Mouse (Mus musculus) intestine, postnatal 0 days (tissue): ENCODE results near the gene Taar8b. TPM values are rescaled to one million over a fixed set of nuclear protein-coding genes. Genes with fewer than 3 reads are reported as not detected.
A peak's percentile ranks its signal among the peaks of the same experiment; 100 is the strongest.

Source experiments
- ATAC-seq: fragments of 200-750 bp; cut with Nextera tagmentation; 2 replicates; pipeline ENCODE4 v1.8.0; 2017; ENCODE audit warnings: mild to moderate bottlenecking, moderate TSS enrichment, moderate library complexity
- H3K27ac ChIP-seq: fragments of 300-500 bp; sonication (generic); 2 replicates; pipeline ENCODE4 v1.5.1; 2014; ENCODE audit warnings: mild to moderate bottlenecking, low read depth, low read length, moderate library complexity
- H3K27me3 ChIP-seq: fragments of 300-500 bp; sonication (generic); replicated peaks from 2 replicates; pipeline ENCODE4 v1.6.1; 2014; ENCODE audit warnings: low read length, mixed read lengths; ENCODE audit not compliant: control insufficient read depth, insufficient read depth
- H3K36me3 ChIP-seq: fragments of 300-500 bp; sonication (generic); 2 replicates; pipeline ENCODE4 v1.6.1; 2014; ENCODE audit warnings: mild to moderate bottlenecking, moderate library complexity; ENCODE audit not compliant: control insufficient read depth, insufficient read depth
- H3K4me1 ChIP-seq: fragments of 300-500 bp; sonication (generic); replicated peaks from 2 replicates; pipeline ENCODE4 v1.6.1; 2014; ENCODE audit warnings: antibody characterized with exemption, low read length, mixed read lengths; ENCODE audit not compliant: control insufficient read depth, insufficient read depth
- H3K4me2 ChIP-seq: fragments of 300-500 bp; sonication (generic); replicated peaks from 2 replicates; pipeline ENCODE4 v1.6.1; 2014; ENCODE audit warnings: low read depth, mild to moderate bottlenecking, moderate library complexity
- H3K4me3 ChIP-seq: fragments of 300-500 bp; sonication (generic); 2 replicates; pipeline ENCODE4 v1.5.1; 2014; ENCODE audit warnings: low read depth, low read length
- H3K9ac ChIP-seq: fragments of 300-500 bp; sonication (generic); 2 replicates; pipeline ENCODE4 v1.6.1; 2014; ENCODE audit warnings: mild to moderate bottlenecking, low read depth, low read length
- H3K9me3 ChIP-seq: fragments of 300-500 bp; sonication (generic); 2 replicates; pipeline ENCODE4 v1.6.1; 2016; ENCODE audit warnings: mixed run types; ENCODE audit not compliant: control insufficient read depth
- CTCF ChIP-seq: sonication (generic); IDR thresholded peaks from 2 replicates; pipeline ENCODE4 v1.5.1; 2016; ENCODE audit warnings: low read depth, mild to moderate bottlenecking, control low read depth, antibody characterized with exemption, moderate library complexity
- WGBS: fragments of 180-500 bp; shearing (Covaris S2); extraction: QIAGEN DNeasy Blood & Tissue Kit; methylation state at CpG from one replicate; pipeline ENCODE4 v1.1.7; 2014; 5-methylcytosine and 5-hydroxymethylcytosine counted together
- polyA plus RNA-seq: library from polyadenylated mRNA; unstranded; fragments of >200 nt; fragmentation: Nextera tagmentation; extraction: Ambion mirVana; gene quantifications from 2 replicates; pipeline ENCODE4 v1.2.1, GENCODE M21; 2015

Taar8b gene
- not detected in 2 replicates for polyA plus RNA-seq

- Histone ChIP-seq H3K9ac (no peak within 1 kb of the TSS), H3K4me2 (no peak within 1 kb of the TSS), H3K4me3 (no peak within 1 kb of the TSS), H3K36me3 (no peaks in the 10 kb centered on the region), H3K9me3 (no peaks in the 10 kb centered on the region), H3K4me1 (no peaks in the 10 kb centered on the region), H3K27me3 (no peaks in the 10 kb centered on the region), H3K27ac (no peak within 1 kb of the TSS)
- ATAC-seq = no peak
- 65% methylated on average over 2 of the region's 2 CpGs for WGBS
- no peak for TF ChIP-seq CTCF
Measured at GRCm38 (mm10) chr10:24092194-24092593, at the start of gene Taar8b. TSS of gene Taar8b (minus strand) at chr10:24092294.

- H3K27ac ChIP-seq = 0 out of 2 replicates have a peak overlapping the region, but pooled peaks have one; percentile 41
- no peak overlapping the region for H3K4me2 ChIP-seq
- H3K4me3 ChIP-seq = no peak overlapping the region
- TF ChIP-seq CTCF = no peak
- no peaks in the 10 kb centered on the region for H3K9me3 ChIP-seq
- no peaks in the 10 kb centered on the region for H3K27me3 ChIP-seq
- no peaks in the 10 kb centered on the region for H3K36me3 ChIP-seq
- peak; percentile 63 for ATAC-seq
- peaks cover 6% of the 10 kb centered on the region; the same call in 1 of the 2 replicates for H3K4me1 ChIP-seq
- WGBS = 48% methylated on average over 2 of the region's 2 CpGs
- H3K9ac ChIP-seq = no peak overlapping the region
Measured at GRCm38 (mm10) chr10:24138623-24139261, 46.6 kb upstream of the Taar8b start.

- Histone ChIP-seq H3K36me3 (no peaks in the 10 kb centered on the region), H3K9ac (no peak overlapping the region), H3K27me3 (no peaks in the 10 kb centered on the region), H3K4me2 (no peak overlapping the region), H3K9me3 (no peaks in the 10 kb centered on the region), H3K27ac (no peak overlapping the region), H3K4me1 (0 out of 2 replicates have a peak, but pooled peaks cover 6% of the 10 kb centered on the region), H3K4me3 (no peak overlapping the region)
- TF ChIP-seq CTCF = no peak
- no peak for ATAC-seq
- 31% methylated on average over 7 of the region's 7 CpGs for WGBS
Measured at GRCm38 (mm10) chr10:24134071-24134645, 42.1 kb upstream of the Taar8b start.

GRCm38 (mm10) chr10:24133132-24133531 lies 41.0 kb upstream of the Taar8b start:
- H3K4me3 ChIP-seq = no peak overlapping the region
- H3K9me3 ChIP-seq = no peaks in the 10 kb centered on the region
- peak; percentile 59 for ATAC-seq

GRCm38 (mm10) chr10:24132273-24132672 lies 40.2 kb upstream of the Taar8b start:
- peak overlapping the region; percentile 52 for H3K4me2 ChIP-seq
- WGBS = 12% methylated on average over 5 of the region's 5 CpGs
- peak overlapping the region; percentile 81 for H3K27ac ChIP-seq
- ATAC-seq = peak; percentile 95
- peak overlapping the region; percentile 13 for H3K4me3 ChIP-seq
- no peaks in the 10 kb centered on the region for H3K36me3 ChIP-seq
- H3K9ac ChIP-seq = peak overlapping the region; percentile 24; the same call in 1 of the 2 replicates
- 0 out of 2 replicates have a peak, but pooled peaks cover 6% of the 10 kb centered on the region for H3K4me1 ChIP-seq
- no peak for TF ChIP-seq CTCF
- H3K9me3 ChIP-seq = no peaks in the 10 kb centered on the region
- no peaks in the 10 kb centered on the region for H3K27me3 ChIP-seq

More at GRCm38 (mm10) chr10:24133132-24133531, 41.0 kb upstream of the Taar8b start:
- WGBS = 9% methylated on average over 2 of the region's 2 CpGs
- no peaks in the 10 kb centered on the region for H3K36me3 ChIP-seq
- no peak overlapping the region for H3K9ac ChIP-seq
- H3K27ac ChIP-seq = peak overlapping the region; percentile 81; the same call in 1 of the 2 replicates
- H3K4me2 ChIP-seq = no peak overlapping the region
- no peak for TF ChIP-seq CTCF
- H3K4me1 ChIP-seq = 0 out of 2 replicates have a peak, but pooled peaks cover 6% of the 10 kb centered on the region
- no peaks in the 10 kb centered on the region for H3K27me3 ChIP-seq

GRCm38 (mm10) chr10:24131451-24132262 lies 39.6 kb upstream of the Taar8b start:
- peak overlapping the region; percentile 13 for H3K4me3 ChIP-seq
- WGBS = 10% methylated on average over 9 of the region's 9 CpGs

More at GRCm38 (mm10) chr10:24131451-24132262, 39.6 kb upstream of the Taar8b start:
- ATAC-seq = peak; percentile 63
- peak overlapping the region; percentile 52 for H3K4me2 ChIP-seq
- H3K4me1 ChIP-seq = 0 out of 2 replicates have a peak, but pooled peaks cover 6% of the 10 kb centered on the region
- H3K9ac ChIP-seq = peak overlapping the region; percentile 24; the same call in 1 of the 2 replicates
- no peaks in the 10 kb centered on the region for H3K36me3 ChIP-seq
- peak overlapping the region; percentile 81 for H3K27ac ChIP-seq
- TF ChIP-seq CTCF = peak; percentile 90
- no peaks in the 10 kb centered on the region for H3K27me3 ChIP-seq
- no peaks in the 10 kb centered on the region for H3K9me3 ChIP-seq
